Mouse (Mus musculus) urinary bladder, adult 2 months (tissue): ENCODE data around the gene Cdt1. TPM values are rescaled to one million over a fixed set of nuclear protein-coding genes. Genes with fewer than 3 reads are reported as not detected.

ENCODE experiments used
- DNase-seq: peaks from one replicate; pipeline ENCODE4 v3.0.0; 2022; ENCODE audit warnings: low spot score
- polyA plus RNA-seq: library from polyadenylated mRNA; depleted of rRNA; stranded (reverse); fragments of >200 nt; gene quantifications from 2 replicates; pipeline ENCODE4 v1.2.3, GENCODE M21; 2012; rRNA removed

The Cdt1 gene
- polyA plus RNA-seq, 1 experiment: 9.9 TPM

DNA sequence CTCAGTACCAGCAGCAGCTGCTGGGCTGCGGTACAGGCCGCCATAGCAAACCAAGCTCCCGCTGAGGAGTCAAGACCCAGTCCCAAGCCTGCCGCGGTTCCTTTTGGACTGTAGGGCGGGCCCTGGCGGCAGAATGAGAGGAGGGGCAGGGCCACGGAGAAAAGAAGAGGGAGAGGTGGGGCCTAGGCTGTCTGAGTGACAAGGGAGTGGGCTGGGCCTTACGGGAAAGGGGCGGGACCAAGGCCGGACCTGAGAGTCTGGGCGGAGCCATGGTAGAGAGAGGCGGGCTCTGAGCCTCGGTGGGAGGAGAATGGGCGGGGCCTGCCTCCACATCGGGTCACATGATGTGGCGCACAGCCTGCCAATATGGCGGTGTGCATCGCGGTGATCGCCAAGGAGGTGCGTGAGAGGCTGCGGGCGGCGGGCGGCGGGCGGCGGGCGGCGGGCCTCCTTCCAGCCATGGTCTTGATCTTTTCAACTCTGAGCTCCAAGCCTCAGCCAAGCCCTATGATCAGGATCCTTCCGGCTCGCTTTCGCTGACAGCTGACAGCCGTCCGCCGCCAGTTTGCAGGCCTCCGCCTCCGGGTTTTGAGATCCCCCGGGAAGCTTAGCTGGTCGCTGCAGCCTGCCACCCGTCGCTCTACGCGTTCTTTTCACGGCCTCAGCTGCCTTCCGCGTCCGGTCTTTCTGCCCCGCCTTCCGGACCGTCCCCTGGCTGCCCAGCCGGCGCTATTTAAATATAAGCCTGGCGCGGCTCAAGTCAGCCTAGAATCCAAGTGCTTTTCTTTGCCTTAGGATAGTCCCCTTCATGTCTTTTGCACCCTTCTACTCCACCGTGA, 43.7 kb downstream of the Cdt1 start, which contains the start of the genes Galns and Trappc2l:
Gene Galns (minus strand): TSS at position 169 of the 839 bp plus-strand sequence.
Gene Trappc2l (plus strand): TSS at position 346 of the 839 bp plus-strand sequence.
- peak; percentile 77 for DNase-seq

DNA sequence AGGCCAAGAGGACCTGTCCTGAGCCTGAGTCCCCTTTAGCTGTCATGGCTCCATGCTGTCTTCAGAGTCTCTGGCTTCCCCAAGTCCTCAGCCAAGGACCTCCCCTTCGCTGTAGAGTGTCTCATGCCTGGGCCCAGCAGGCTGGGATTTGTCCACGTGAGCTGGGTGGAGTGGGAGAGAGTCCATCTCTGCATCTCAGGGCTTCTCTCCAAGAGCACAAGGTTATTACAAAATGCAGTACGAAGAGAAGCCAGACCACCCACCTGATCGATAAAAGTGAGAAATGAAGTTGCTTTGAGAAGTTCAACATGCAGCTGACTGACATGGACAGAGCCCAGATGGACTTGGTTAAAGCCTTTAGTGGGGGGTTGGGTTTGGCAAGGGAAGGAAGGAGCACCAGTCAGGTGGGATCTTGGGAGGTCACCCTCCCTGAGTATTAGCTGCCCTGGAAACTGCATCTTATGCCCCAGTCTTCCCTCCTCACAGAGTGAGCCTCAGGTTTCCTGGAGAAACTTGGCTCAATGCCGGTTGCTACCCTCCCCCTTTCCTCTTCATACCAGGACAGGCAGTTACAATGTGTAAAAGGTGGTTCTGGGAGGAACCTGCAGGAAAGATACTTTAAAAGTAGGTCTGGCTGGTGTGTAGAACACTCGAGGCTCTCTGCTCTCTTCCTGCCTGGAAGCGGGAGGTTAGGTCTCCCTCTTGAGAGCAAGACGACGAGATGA, 48.5 kb downstream of the Cdt1 start:
- no peak for DNase-seq

DNA sequence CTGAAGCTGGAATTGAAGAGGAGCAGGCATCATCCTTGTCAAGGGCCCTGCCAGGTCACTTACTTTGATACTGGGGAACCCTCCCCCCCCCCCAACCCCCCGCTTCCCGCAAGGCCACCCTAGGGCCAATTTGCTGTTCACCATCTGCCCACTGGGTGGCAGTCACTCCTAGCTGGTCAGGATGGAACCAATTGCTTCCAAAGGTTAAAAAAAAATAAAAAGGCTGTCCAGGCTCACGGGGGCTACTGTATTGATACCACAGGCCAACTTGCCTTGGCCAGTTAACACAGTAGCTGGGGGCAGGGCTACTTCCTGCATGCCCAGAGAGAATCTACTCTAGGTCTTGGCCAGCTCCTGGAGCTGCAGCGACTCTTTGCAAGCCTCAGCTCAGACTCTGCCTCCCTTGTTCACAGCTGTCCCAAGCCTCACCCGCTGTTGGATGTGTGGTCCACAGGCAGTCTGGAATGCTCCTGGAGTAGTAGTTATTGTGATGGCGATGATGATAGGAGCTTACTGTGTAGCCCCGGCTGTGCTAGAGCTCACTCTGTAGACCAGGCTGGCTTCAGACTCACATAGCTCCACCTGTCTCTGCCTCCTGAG, 50.2 kb downstream of the Cdt1 start:
- DNase-seq: peak; percentile 53

DNA sequence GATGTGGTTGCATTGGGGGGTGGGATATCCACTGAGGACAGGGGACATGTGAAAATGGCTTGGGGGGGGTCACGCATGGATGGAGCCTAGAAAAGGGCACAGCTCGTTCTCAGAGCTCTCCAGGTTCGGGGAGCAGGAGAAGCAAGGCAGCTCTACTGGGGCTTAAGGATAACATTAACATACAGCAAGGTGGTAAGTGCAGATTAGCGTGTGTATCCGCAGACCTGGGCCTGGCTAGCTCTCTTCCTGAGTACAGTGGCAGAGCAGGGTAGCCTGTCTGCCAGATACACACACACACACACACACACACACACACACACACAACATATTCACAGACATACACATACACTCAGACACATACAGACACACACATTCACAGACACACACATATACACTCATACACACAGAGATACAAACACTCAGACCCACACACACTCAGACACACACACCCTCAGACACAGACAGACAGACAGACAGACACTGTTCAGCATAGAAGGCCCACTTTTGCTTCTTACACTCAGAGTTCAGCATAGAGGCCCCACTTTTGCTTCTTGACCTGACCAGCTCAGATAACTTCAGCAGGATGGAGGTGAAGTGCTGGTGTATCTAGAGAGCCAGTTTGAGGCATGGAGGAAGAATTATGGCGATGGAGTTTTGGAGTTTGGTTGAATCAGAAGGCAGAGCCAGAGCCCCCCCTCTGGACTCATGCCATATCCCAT, 51.0 kb downstream of the Cdt1 start:
- no peak for DNase-seq

DNA sequence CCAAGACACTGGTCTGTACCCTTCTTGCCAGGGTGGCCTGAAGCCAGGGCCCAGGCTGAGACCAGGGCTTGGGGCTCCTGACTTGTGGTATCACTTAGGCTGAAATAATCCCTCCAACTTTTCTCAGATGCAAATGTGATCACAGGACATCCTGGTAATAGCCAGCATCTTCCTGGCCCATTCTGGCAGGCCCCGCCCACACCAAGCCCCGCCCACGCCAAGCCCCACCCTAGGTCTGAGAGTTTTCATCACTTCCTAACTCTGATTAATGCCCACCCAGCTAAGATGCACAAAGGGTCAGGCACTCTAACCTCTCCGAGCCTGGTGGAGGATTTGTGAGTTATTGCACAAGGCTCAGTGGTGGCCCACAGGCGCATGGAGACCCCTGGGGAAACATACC, 52.6 kb downstream of the Cdt1 start:
- no peak for DNase-seq

DNA sequence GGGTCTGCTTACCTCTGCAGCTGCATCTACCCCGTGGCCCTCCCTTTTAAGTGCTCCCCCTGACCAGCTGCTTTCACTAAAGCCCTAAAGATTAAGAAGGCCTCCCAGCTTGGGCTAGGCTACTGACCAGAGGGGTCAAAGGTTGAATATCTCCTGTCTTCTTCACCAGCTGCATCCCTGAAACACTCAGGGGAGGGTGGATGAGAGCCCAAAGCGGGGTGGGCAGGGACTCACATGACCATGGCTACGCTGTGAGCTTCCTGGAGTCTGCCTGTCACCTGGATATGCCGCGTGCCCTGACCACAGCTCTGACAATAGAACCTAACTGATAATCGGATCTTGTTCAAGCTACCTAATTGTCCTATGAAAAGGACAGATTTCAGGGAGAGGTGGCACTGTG, 54.9 kb downstream of the Cdt1 start, which contains the start of gene Pabpn1l:
Gene Pabpn1l (minus strand): TSS at position 13 of the 400 bp plus-strand sequence.
- no peak for DNase-seq

Other genes starting within 250 kb of the Cdt1 start
- 0.19 and 0.23 TPM in 2 replicates for gene Trhr2, start 207.3 kb upstream of the Cdt1 start, polyA plus RNA-seq
- 26.4 and 29.9 TPM in 2 replicates for gene Zc3h18, start 191.4 kb upstream of the Cdt1 start, polyA plus RNA-seq
- not detected in 2 replicates for gene Il17c, start 146.0 kb upstream of the Cdt1 start, polyA plus RNA-seq
- gene Cyba, start 135.1 kb upstream of the Cdt1 start, polyA plus RNA-seq: 115 and 130 TPM in 2 replicates
- 18.0 and 26.0 TPM in 2 replicates for gene Mvd, start 124.6 kb upstream of the Cdt1 start, polyA plus RNA-seq
- gene Snai3, start 107.3 kb upstream of the Cdt1 start, polyA plus RNA-seq: 2.9 and 3.2 TPM in 2 replicates
- 61.1 and 64.7 TPM in 2 replicates for gene Rnf166, start 92.0 kb upstream of the Cdt1 start, polyA plus RNA-seq
- 27.6 and 33.1 TPM in 2 replicates for gene Ctu2, start 91.9 kb upstream of the Cdt1 start, polyA plus RNA-seq
- gene Piezo1, start 16.7 kb upstream of the Cdt1 start, polyA plus RNA-seq: 68.9 and 70.9 TPM in 2 replicates
- 88.1 and 93.0 TPM in 2 replicates for gene Aprt, start 8.9 kb downstream of the Cdt1 start, polyA plus RNA-seq
- 16.2 and 20.8 TPM in 2 replicates for gene Galns, start 43.4 kb downstream of the Cdt1 start, polyA plus RNA-seq
- gene Trappc2l, start 43.6 kb downstream of the Cdt1 start, polyA plus RNA-seq: 108 and 113 TPM in 2 replicates
- 0.06 TPM in 1 of 2 replicates, not detected in the other for gene Pabpn1l, start 54.7 kb downstream of the Cdt1 start, polyA plus RNA-seq
- gene Cbfa2t3, start 131.1 kb downstream of the Cdt1 start, polyA plus RNA-seq: 0.95 and 4.0 TPM in 2 replicates
- 14.2 and 14.4 TPM in 2 replicates for gene Acsf3, start 207.5 kb downstream of the Cdt1 start, polyA plus RNA-seq